Mouse (Mus musculus): ENCODE data around the gene Lcn6.
"Not testable (repeated sequence)": the region's sequence is repeated elsewhere in the genome, so short reads cannot be mapped to it uniquely, and the experiment has no call there.

The Lcn6 gene

GRCm38 (mm10) chr2:25676486-25676885 is at the start of gene Lcn6:
Lcn6 (plus strand) TSS chr2:25676786.
- no peak for DNase-seq

- no peak for DNase-seq
These were observed 48.8 kb upstream of the Lcn6 start, which contains the start of gene Fcna for GRCm38 (mm10) chr2:25627811-25628210. Fcna (minus strand) TSS chr2:25628030.

DNA sequence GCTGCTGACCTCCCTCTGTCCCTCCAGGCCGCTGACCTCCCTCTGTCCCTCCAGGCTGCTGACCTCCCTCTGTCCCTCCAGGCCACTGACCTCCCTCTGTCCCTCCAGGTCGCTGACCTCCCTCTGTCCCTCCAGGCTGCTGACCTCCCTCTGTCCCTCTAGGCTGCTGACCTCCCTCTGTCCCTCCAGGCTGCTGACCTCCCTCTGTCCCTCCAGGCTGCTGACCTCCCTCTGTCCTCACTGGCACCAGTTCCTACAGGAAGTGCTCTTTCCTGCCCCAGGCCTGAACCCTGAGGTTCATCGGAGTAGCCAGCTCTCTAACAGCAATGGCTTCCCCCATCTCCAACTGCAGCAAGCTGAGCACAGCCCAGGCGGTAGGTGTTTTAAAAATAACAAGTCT is 47.8 kb upstream of the Lcn6 start:
- DNase-seq = peak; percentile 53

DNA sequence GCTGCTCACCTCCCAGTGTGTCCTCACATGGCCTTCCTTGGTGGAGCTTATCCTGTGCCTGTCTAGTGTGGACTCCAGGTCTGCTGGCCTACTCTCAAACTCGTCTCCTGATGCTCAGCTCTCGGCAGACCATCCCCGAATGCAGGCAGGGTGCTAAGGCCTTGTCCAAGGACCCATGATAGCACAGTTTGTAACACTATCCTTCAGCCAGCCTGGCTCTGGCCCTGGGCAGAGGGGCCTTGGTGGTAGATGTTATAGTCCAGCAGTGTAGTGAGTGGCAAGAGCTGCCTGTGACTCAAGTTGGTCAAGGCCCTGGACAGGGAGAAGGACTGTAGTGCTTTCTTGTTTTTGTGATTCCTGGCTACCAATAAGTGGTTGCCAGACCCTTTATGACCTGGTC is 43.0 kb upstream of the Lcn6 start:
- DNase-seq = no peak

DNA sequence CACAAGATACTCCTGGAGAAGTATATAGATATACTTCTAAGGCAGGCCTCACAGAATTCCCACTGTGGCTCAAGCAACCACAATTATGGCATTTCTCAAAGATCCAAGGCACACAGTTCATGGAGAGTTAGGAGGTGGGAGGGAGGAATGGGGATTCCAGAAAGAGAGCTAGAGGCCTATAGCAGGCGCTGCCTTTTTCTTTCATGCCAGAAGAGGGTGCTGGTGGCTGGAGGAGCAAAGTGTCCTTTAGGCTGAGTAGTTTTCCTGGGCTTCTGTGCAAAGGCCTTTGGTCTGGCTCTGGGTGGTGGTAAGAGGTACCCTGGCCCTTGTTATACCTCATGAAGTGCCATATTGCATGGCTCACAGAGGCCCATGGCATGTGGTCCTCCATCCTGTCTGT is 42.5 kb upstream of the Lcn6 start:
- DNase-seq = no peak

GRCm38 (mm10) chr2:25639890-25640289 is 36.7 kb upstream of the Lcn6 start:
- peak; percentile 65 for DNase-seq

GRCm38 (mm10) chr2:25652902-25653301 is 23.7 kb upstream of the Lcn6 start, which contains the start of gene Lcn8:
Lcn8 (plus strand) TSS chr2:25653120.
- DNase-seq = no peak

- DNase-seq = no peak
These were observed 22.1 kb upstream of the Lcn6 start for GRCm38 (mm10) chr2:25654502-25654901.

DNA sequence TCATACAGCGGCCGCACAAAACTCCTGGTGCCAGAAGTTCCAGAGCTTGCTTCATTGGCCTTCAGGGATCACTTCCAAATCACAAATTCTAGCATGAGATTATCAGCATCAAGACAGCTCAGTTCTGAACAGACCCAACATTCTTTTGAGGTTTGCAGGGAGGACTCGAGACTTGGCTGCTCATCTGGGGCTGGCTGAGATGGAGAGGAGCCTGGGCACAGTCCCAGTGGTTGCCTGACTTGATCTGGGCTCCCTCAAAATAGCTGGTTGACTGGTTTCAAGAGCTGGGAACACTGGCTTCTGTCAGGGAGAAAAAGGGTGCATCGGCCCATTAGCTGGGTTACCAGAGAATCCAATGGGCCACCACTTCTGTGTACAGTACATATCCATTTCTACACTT is 19.9 kb upstream of the Lcn6 start:
- DNase-seq = no peak

- DNase-seq = no peak
These were observed 19.3 kb upstream of the Lcn6 start for GRCm38 (mm10) chr2:25657246-25657645.

GRCm38 (mm10) chr2:25657652-25658051 is 18.9 kb upstream of the Lcn6 start, which contains the start of gene Lcn5:
Lcn5 (plus strand) TSS chr2:25657952.
- DNase-seq = no peak

DNA sequence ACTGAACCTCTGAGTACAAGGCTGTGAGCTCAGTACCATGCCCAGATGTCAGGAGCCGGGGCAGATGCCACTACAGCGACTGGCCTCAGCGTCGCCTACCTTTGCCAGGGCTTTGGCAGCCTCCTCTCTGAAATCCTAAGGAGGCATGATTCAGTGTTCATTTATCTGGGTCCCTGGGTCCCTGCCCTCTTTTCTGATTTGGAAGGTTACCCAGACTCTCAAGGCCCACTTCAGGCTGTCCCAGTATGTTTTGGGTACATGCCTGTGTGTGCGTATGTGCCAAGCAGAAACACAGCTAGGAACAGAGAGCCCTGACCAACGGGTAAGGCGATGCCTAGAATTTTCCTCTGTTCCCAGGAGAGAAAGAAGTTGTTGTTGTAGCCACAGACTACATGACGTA is 16.3 kb upstream of the Lcn6 start:
- no peak for DNase-seq

DNA sequence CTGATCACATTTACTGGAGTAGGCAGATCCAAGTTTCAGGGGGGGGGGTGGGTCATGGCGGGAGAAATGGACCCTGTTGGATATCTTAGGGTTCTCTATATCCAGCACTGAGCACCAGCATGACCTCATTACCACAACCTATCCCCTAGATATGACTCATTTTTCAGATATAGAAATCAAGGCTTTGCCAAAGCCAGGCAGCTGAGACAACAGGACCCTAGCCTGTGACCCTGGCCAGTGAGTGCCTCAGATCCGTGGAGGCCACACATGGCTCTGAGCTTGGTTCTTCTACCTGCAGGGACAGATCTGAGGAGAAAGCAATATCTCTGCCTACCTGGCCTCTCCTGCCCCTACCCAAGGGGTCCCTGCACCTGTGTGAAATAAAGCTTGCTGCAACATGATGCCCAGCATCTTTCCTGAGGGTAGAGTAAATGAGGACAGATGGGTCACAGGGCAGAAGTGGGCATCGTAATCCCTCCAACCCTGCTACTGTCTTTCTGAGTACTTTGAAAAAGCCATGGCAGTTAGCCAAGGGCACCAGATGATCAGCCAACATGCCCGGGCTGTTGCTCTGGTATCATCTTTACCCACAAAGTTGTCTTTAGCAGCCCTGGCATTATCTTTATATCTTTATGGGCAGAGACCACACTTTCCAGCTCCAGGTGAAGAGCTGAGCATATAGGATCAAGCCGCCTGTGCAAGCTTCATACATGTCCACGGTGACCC is 15.2 kb upstream of the Lcn6 start:
- no peak for DNase-seq

DNA sequence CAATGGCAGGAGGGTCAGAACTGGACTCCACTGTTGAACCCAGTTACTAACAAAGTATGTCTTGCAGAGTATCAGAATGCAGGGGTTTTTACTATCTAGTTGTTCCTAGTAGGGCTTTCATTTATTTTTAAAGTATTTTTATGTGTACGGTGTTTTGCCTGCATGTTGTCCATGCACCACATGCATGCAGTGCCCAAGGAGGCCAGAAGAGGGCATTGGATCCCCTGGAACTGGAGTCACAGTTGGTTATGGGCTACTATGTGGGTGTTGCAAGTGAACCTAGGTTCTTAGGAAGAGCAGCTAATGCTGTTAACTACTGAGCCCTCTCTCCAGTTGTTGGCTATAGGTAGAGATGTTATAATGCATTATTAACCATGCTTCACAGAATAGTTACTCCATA is 13.1 kb upstream of the Lcn6 start:
- peak; percentile 71 for DNase-seq

DNA sequence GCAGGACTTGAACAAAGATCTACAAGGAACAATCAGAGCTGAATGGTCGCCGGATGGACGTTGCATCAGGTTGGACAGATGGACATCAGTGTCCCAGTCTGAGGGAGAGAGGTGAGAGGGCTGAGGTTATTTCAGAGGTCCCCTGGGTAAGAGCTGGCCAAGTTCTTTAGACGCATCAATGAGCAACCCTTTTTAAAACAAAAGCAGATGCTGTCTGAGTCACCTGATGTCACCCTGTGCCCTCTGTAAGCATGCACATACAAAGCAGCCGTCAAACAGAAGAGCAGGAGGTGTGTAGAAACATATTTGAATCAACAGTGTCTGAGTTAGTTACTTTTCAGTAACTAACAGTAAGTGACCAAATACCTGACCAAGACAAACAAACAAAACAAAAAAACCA is 12.5 kb upstream of the Lcn6 start:
- DNase-seq = no peak

DNA sequence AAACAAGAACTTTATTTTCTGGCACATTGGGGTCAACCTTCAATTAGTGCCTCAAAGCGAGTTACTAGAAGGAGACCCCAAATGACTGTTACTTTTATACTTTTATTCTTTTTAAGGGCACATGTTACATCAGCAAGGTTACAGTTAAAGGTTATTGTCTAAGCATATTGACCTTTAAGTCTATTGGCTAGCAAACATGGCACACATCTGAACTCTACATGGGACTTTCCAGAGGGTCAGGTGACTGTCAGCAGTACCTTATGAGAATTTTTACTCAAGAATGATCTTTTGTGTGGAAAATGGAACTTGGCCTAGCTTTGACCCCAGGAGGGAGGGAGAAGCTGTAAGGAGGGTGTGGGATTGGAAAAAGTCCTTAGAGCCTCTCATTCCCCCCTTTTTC is 10.1 kb upstream of the Lcn6 start:
- no peak for DNase-seq

GRCm38 (mm10) chr2:25679559-25679958 is 3.0 kb downstream of the Lcn6 start:
- DNase-seq = no peak

GRCm38 (mm10) chr2:25682426-25682825 is 5.8 kb downstream of the Lcn6 start, which contains the start of gene Lcn10:
Lcn10 (plus strand) TSS chr2:25682726.
- no peak for DNase-seq

DNA sequence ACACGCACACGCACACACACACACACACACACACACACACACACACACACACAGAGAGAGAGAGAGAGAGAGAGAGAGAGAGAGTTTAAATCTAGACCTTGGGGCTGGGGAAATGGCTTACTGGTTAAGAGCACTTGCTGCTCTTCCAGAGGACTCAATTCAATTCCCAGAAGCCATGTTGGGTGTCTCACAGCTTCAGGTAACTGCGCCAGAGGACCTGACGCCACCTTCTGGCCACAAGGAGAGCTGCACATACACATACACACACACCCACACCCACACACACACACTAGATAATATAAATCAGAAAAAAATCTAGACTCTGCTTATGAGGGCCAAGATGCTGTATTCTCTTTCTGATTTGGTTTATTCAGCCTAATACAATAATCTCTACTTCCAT is 10.4 kb downstream of the Lcn6 start:
- no peak for DNase-seq

DNA sequence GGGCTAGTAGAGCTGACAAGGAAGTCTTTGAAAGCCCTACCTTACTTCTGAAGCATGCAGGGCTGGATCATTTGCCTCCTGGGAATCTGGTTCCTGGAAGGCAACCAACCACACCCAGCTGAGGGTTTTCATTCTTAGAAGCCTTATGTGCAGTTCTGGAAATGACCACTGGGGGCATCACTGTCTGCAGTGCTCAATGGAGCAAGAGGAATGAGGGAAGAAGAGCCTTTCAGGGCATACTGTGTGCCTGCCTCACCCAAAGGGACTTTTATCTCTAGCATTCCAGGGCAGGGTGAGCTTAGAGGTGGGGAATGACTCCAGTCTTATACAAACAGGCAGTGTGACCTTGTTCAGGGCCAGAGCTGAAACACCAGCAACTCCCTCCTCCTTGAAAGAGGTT is 18.0 kb downstream of the Lcn6 start:
- peak; percentile 80 for DNase-seq

- no peak for DNase-seq
These were observed 20.4 kb downstream of the Lcn6 start for GRCm38 (mm10) chr2:25696951-25697350.

GRCm38 (mm10) chr2:25698696-25699095 is 22.1 kb downstream of the Lcn6 start:
- DNase-seq = no peak

DNA sequence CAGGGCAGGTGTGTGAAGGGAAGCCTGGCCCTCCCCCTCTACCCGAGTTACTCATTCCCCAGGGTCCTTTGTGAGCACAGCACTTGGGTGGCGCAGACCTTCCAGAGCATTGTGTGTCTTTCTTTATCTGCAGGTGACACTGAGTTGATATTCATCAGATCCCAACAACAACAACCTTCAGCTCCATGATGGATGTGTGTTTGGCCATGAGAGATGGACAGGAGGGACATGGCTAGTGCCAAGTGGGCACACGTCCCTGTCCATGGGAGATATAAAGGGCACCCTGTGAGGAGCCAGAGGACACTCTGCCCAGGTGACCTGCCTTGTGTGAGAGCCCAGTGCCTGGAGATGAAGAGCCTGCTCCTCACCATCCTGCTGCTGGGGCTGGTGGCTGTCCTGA is 23.2 kb downstream of the Lcn6 start, which contains the start of gene Obp2a:
Gene Obp2a (plus strand): TSS at position 301 of the 400 bp plus-strand sequence.
- not testable (repeated sequence) for DNase-seq

DNA sequence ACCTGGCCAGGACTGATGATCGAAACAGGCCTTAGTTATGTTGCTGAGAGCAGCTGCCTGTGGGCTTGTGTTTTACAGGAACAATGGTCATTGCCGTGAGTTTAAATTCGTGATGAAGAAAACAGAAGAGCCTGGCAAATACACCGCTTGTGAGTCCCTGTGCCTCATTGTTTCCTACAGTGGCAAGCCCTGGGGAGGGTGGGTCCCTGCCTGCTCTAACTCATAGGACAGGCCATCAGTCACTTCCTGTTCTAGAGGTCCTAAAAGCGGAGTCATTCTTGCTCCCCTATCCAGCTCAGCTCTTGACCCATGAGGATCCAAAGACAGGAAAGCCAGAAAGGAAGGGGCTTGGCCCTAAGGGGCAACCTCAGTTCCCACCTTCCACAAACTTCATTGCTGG is 24.4 kb downstream of the Lcn6 start:
- DNase-seq = no peak

DNA sequence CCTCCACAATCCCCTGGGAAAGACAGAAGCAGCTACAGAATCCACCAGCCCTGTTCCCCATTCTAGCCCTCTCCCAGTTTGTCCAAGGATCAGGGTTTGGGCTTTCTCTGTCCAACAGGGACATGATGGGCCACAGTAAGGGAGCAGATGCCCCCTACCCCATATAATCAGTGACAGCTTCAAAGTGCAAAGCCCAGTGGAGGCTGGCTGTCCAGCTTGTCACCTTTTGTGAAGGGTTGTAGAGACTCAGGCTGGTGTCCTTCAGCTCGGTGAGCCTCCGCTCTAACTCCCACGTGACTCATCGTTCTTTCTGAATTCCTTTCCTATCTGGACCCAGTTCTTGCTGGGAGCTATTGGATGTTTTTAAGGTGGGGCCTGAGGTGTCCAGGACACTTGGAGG is 27.1 kb downstream of the Lcn6 start:
- DNase-seq = no peak
